Mouse (Mus musculus) brain, embryonic 14.5 days (tissue): Measurements from ENCODE around the gene Fam19a3.

Experiments
- CTCF ChIP-seq: fragments of 200-500 bp; IDR thresholded peaks from 2 replicates; pipeline ENCODE4 v1.5.1; 2012; ENCODE audit warnings: inconsistent platforms, mild to moderate bottlenecking, moderate library complexity, borderline replicate concordance; ENCODE audit not compliant: insufficient read depth, insufficient read length; ENCODE audit errors: extremely low read depth
- POLR2A ChIP-seq: fragments of 200-500 bp; IDR thresholded peaks from 2 replicates; pipeline ENCODE4 v1.6.1; 2012; ENCODE audit warnings: mild to moderate bottlenecking, inconsistent platforms, borderline replicate concordance; ENCODE audit not compliant: poor library complexity, insufficient read depth, insufficient read length, severe bottlenecking; ENCODE audit errors: extremely low read depth

GRCm38 (mm10) chr3:104779949-104780348 is 1.7 kb downstream of the Fam19a3 start:
- no peak for TF ChIP-seq POLR2A
- peak; percentile 98 for TF ChIP-seq CTCF
